Comparison of ENCODE assay signal across 9 mouse cellular contexts in the genomic region with DNA sequence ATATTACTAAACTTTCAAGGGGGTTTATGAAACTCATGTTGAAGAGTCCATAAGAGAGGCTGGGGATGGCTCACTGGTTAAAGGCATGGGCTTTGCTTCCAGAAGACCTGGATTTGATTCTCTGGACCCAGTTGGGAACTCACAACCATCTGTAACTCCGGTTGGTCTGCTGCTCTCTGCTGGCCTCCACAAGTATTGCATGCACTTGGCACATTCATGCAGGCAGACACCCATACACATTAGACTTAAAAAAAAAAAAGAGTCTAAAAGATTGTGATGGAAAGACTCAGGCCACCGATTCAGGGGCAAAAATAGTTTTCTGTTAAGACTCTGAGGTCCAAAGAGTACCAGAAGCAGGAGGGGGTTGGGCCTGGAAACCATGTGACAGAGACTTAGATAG. TPM values are rescaled to one million over a fixed set of nuclear protein-coding genes. Genes with fewer than 3 reads are reported as not detected.
DNase-seq lines count a peak whose midpoint lies in the region; ATAC-seq lines count a peak whose summit lies in the region.
"Had no signal": no experiment of that assay in that cellular context is flagged by ENCODE, and none has a peak within 500 bp of the region (broad histone marks: within the 10 kb centered on the region; RNA-seq: fewer than 3 reads in every experiment).

No protein-coding gene starts in this region.

- H3K36me3 ChIP-seq in splenic B cell, adult 2 months (ENCODE audit: control insufficient read depth, insufficient read depth, low read length, poor library complexity, severe bottlenecking) = no peaks in the 10 kb centered on the region

- ATAC-seq in CD4-positive, CD25-positive, alpha-beta regulatory T cell, adult 4 months = no peak
- peak; percentile 57 for ATAC-seq in granulocyte monocyte progenitor cell, adult 5-6 weeks (replicated peaks; ENCODE audit: poor library complexity, severe bottlenecking)

- no peaks in the 10 kb centered on the region for H3K27me3 ChIP-seq in splenic B cell, adult 2 months (ENCODE audit: control insufficient read depth, insufficient read depth, low read length, poor library complexity, severe bottlenecking)
- H3K27me3 ChIP-seq: limb, embryonic 15.5 days had no signal

- peak; percentile 76 for DNase-seq in CD4-positive, CD25-positive, alpha-beta regulatory T cell, adult 2 months (ENCODE audit: low read depth, low spot score)
- peak; percentile 33 for DNase-seq in MEL-GATA-1-ER (ENCODE audit: extremely low read depth, low read depth)
- DNase-seq in cerebellum, postnatal 36 days = peak; percentile 61 to 63
- peak; percentile 74 for DNase-seq in layer of hippocampus, adult 9-10 months (ENCODE audit: low spot score)
- peak; percentile 70 for DNase-seq in lung, postnatal 25 days (ENCODE audit: low spot score)
- peak; percentile 72 for DNase-seq in splenic B cell, adult 2 months (ENCODE audit: low read depth, low spot score)

RNA-seq across cellular contexts. Expression of a gene that starts 8.1 kb away (rescaled TPM):
- 1 to 10 TPM; 4.9 to 6.8 TPM for polyA plus RNA-seq in CD4-positive, CD25-positive, alpha-beta regulatory T cell, adult 4 months (2017; shearing (Covaris generic))
- 11.3 and 14.5 TPM in 2 replicates for total RNA-seq in granulocyte monocyte progenitor cell, adult 5-6 weeks (2014; fragmentation: Nextera tagmentation)
- total RNA-seq in granulocyte monocyte progenitor cell, adult 5-6 weeks (2017) = 9.7 and 18.5 TPM in 2 replicates

RNA-seq across cellular contexts. Expression of a gene that starts 13.0 kb away (rescaled TPM):
- polyA plus RNA-seq in CD4-positive, CD25-positive, alpha-beta regulatory T cell, adult 4 months (2017; shearing (Covaris generic)) = 100 to 1,000 TPM; 288 to 332 TPM
- total RNA-seq in granulocyte monocyte progenitor cell, adult 5-6 weeks (2014; fragmentation: Nextera tagmentation) = 356 and 442 TPM in 2 replicates
- 191 and 246 TPM in 2 replicates for total RNA-seq in granulocyte monocyte progenitor cell, adult 5-6 weeks (2017)

RNA-seq across cellular contexts. Expression of a gene that starts 13.2 kb away (rescaled TPM):
- polyA plus RNA-seq in CD4-positive, CD25-positive, alpha-beta regulatory T cell, adult 4 months (2017; shearing (Covaris generic)) = 10 to 100 TPM; 50.1 to 81.1 TPM
- total RNA-seq in granulocyte monocyte progenitor cell, adult 5-6 weeks (2014; fragmentation: Nextera tagmentation) = 82.9 and 89.7 TPM in 2 replicates
- 145 and 160 TPM in 2 replicates for total RNA-seq in granulocyte monocyte progenitor cell, adult 5-6 weeks (2017)

RNA-seq across cellular contexts. Expression of a gene that starts 49.8 kb away (rescaled TPM):
- polyA plus RNA-seq in CD4-positive, CD25-positive, alpha-beta regulatory T cell, adult 4 months (2017; shearing (Covaris generic)) = under 1 TPM in 1 of 2 experiments, not detected in 1; 0.19 TPM
- total RNA-seq in granulocyte monocyte progenitor cell, adult 5-6 weeks (2014; fragmentation: Nextera tagmentation) = not detected in 2 replicates
- total RNA-seq in granulocyte monocyte progenitor cell, adult 5-6 weeks (2017) = not detected in 2 replicates
